Mouse (Mus musculus): ENCODE measurements around the gene Zfp672. TPM values are rescaled to one million over a fixed set of nuclear protein-coding genes. Genes with fewer than 3 reads are reported as not detected.

Gene Zfp672
- polyA plus RNA-seq, 1 experiment, result 39.4 TPM

- TF ChIP-seq POLR2A (IDR thresholded peaks at IDR 0.05; ENCODE audit: borderline replicate concordance, control insufficient read depth, low read depth, low read length) (no peak), CTCF (IDR thresholded peaks at IDR 0.05; ENCODE audit: control insufficient read depth, insufficient read depth, low read length) (no peak)
- no peaks in the 10 kb centered on the region; the same call in 1 of the 2 replicates for H3K4me1 ChIP-seq (ENCODE audit: control insufficient read depth, insufficient read depth, low read length)
- H3K27ac ChIP-seq (ENCODE audit: control insufficient read depth, insufficient read depth, low read depth, low read length, poor library complexity), result no peak overlapping the region
- 82% methylated on average over 4 of the region's 4 CpGs for WGBS
- H3K4me3 ChIP-seq (replicated peaks; ENCODE audit: control insufficient read depth, low read depth, low read length), result no peak overlapping the region
Observed at GRCm38 (mm10) chr11:58346745-58347144, 16.6 kb upstream of the Zfp672 start.

DNA sequence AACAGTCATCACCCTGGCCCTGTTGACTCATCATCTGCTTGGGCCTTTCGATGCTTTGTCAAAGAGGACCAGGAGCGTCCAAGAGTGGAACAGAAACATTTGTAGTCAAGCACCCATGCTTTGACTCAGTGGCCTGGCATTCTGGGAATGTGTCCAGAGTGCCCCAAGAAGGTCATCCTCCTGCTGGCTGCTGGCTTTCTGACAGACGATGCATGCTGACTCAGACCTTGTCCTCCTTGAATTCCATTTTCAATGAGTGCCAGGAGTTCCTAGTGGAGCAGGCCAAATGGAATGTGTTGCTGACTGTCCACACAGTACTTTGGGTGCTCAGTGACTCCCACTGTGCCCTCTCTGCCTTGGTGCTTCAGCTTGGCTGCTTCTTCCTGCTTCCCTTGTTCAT lies 4.6 kb upstream of the Zfp672 start:
- WGBS, result 91% methylated on average over 3 of the region's 3 CpGs
- Histone ChIP-seq H3K27ac (ENCODE audit: control insufficient read depth, insufficient read depth, low read depth, low read length, poor library complexity) (no peak overlapping the region), H3K4me1 (ENCODE audit: control insufficient read depth, insufficient read depth, low read length) (peaks cover 3% of the 10 kb centered on the region), H3K4me3 (replicated peaks; ENCODE audit: control insufficient read depth, low read depth, low read length) (no peak overlapping the region)
- TF ChIP-seq POLR2A (IDR thresholded peaks at IDR 0.05; ENCODE audit: borderline replicate concordance, control insufficient read depth, low read depth, low read length) (no peak), CTCF (IDR thresholded peaks at IDR 0.05; ENCODE audit: control insufficient read depth, insufficient read depth, low read length) (no peak)

DNA sequence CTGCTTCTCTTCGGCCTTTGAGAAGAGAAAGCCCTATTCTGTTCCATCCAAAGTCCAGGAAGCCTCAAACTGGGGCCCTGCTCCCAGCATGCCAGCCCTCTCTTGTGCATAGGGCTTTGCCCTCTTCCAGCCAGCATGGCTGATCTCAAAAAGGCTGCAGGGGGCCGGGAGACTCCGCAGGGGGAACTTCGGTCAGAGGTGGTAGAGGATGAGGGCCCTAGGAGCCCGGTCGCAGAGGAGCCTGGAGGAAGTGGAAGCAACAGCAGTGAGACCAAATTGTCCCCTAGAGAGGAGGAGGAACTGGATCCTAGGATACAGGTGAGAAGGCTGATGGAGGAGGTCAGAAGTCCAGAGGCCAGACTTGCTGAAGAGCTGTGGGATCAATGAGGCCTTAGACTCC lies 1.4 kb upstream of the Zfp672 start:
- H3K4me1 ChIP-seq (ENCODE audit: control insufficient read depth, insufficient read depth, low read length), result peaks cover 4% of the 10 kb centered on the region
- TF ChIP-seq CTCF (IDR thresholded peaks at IDR 0.05; ENCODE audit: control insufficient read depth, insufficient read depth, low read length), result no peak
- TF ChIP-seq POLR2A (IDR thresholded peaks at IDR 0.05; ENCODE audit: borderline replicate concordance, control insufficient read depth, low read depth, low read length), result no peak
- 81% methylated on average over 6 of the region's 6 CpGs for WGBS
- peak overlapping the region; percentile 39 for H3K4me3 ChIP-seq (replicated peaks; ENCODE audit: control insufficient read depth, low read depth, low read length)
- H3K27ac ChIP-seq (ENCODE audit: control insufficient read depth, insufficient read depth, low read depth, low read length, poor library complexity), result no peak overlapping the region

- H3K4me1 ChIP-seq (ENCODE audit: control insufficient read depth, insufficient read depth, low read length), result peaks cover 4% of the 10 kb centered on the region
- H3K27ac ChIP-seq (ENCODE audit: control insufficient read depth, insufficient read depth, low read depth, low read length, poor library complexity), result peak overlapping the region; percentile 63
- no peak for TF ChIP-seq CTCF (IDR thresholded peaks at IDR 0.05; ENCODE audit: control insufficient read depth, insufficient read depth, low read length)
- no peak for TF ChIP-seq POLR2A (IDR thresholded peaks at IDR 0.05; ENCODE audit: borderline replicate concordance, control insufficient read depth, low read depth, low read length)
- 22% methylated on average over 10 of the region's 10 CpGs for WGBS
- peak overlapping the region; percentile 79 for H3K4me3 ChIP-seq (replicated peaks; ENCODE audit: control insufficient read depth, low read depth, low read length)
Observed at GRCm38 (mm10) chr11:58331149-58331495, 983 bp upstream of the Zfp672 start.

GRCm38 (mm10) chr11:58329906-58330275 lies 248 bp downstream of the Zfp672 start:
- peak overlapping the region; percentile 79 for H3K4me3 ChIP-seq (replicated peaks; ENCODE audit: control insufficient read depth, low read depth, low read length)
- peaks cover 4% of the 10 kb centered on the region for H3K4me1 ChIP-seq (ENCODE audit: control insufficient read depth, insufficient read depth, low read length)
- WGBS, result under 1% methylated on average over 21 of the region's 21 CpGs
- peak overlapping the region; percentile 63 for H3K27ac ChIP-seq (ENCODE audit: control insufficient read depth, insufficient read depth, low read depth, low read length, poor library complexity)
- no peak for TF ChIP-seq POLR2A (IDR thresholded peaks at IDR 0.05; ENCODE audit: borderline replicate concordance, control insufficient read depth, low read depth, low read length)
- TF ChIP-seq CTCF (IDR thresholded peaks at IDR 0.05; ENCODE audit: control insufficient read depth, insufficient read depth, low read length), result no peak

GRCm38 (mm10) chr11:58326781-58327180 lies 3.4 kb downstream of the Zfp672 start:
- TF ChIP-seq CTCF (IDR thresholded peaks at IDR 0.05; ENCODE audit: control insufficient read depth, insufficient read depth, low read length) (no peak), POLR2A (IDR thresholded peaks at IDR 0.05; ENCODE audit: borderline replicate concordance, control insufficient read depth, low read depth, low read length) (no peak)
- no peak overlapping the region for H3K4me3 ChIP-seq (replicated peaks; ENCODE audit: control insufficient read depth, low read depth, low read length)
- 93% methylated on average over 3 of the region's 3 CpGs for WGBS
- H3K4me1 ChIP-seq (ENCODE audit: control insufficient read depth, insufficient read depth, low read length), result peaks cover 5% of the 10 kb centered on the region
- no peak overlapping the region for H3K27ac ChIP-seq (ENCODE audit: control insufficient read depth, insufficient read depth, low read depth, low read length, poor library complexity)

GRCm38 (mm10) chr11:58324614-58325229 lies 5.4 kb downstream of the Zfp672 start:
- Histone ChIP-seq H3K27ac (ENCODE audit: control insufficient read depth, insufficient read depth, low read depth, low read length, poor library complexity) (no peak overlapping the region), H3K4me1 (ENCODE audit: control insufficient read depth, insufficient read depth, low read length) (peaks cover 3% of the 10 kb centered on the region; the same call in 1 of the 2 replicates)

DNA sequence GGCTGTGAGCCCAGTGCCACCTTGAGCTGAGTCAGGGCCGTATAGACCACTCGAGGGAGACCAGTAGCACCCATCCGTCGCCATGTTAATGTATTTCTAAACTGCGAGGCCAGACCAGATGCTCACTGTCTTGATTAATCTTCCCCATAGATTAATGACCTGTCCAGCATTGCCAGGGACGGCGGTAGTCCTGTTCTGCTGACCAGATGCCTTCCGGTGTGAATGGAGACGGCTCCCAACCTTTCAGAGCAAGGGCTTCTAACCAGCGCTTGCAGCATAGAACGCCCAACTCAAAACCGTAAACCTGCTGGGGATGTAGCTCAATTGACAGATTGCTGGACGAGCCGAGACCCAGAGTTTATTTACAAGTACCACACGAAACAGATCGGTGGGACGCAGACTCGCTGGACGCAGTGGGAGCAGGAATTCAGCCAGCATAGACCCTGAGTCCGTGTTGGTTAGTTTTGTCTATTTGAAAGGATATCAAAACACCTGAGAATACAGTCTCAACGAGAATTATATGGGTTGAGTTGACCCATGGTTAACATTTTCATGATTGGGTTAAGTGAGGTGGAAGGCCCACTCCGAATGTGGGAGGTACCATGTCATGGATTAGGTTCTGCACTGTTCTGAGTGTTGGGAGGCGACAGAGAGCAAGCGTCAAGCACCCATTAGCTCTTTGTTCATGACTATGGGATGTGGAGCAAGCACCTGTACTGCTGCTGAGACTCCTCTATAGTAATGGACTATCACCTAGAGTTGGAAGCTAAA lies 6.4 kb downstream of the Zfp672 start:
- peak overlapping the region; percentile 73 for H3K4me3 ChIP-seq (replicated peaks; ENCODE audit: control insufficient read depth, low read depth, low read length)
- peaks cover 2% of the 10 kb centered on the region; the same call in 1 of the 2 replicates for H3K4me1 ChIP-seq (ENCODE audit: control insufficient read depth, insufficient read depth, low read length)
- H3K27ac ChIP-seq (ENCODE audit: control insufficient read depth, insufficient read depth, low read depth, low read length, poor library complexity), result peak overlapping the region; percentile 30
- WGBS, result 12% methylated on average over 24 of the region's 24 CpGs
- TF ChIP-seq CTCF (IDR thresholded peaks at IDR 0.05; ENCODE audit: control insufficient read depth, insufficient read depth, low read length), result no peak
- no peak for TF ChIP-seq POLR2A (IDR thresholded peaks at IDR 0.05; ENCODE audit: borderline replicate concordance, control insufficient read depth, low read depth, low read length)

More at GRCm38 (mm10) chr11:58324614-58325229, 5.4 kb downstream of the Zfp672 start:
- TF ChIP-seq POLR2A (IDR thresholded peaks at IDR 0.05; ENCODE audit: borderline replicate concordance, control insufficient read depth, low read depth, low read length), result no peak
- no peak for TF ChIP-seq CTCF (IDR thresholded peaks at IDR 0.05; ENCODE audit: control insufficient read depth, insufficient read depth, low read length)
- H3K4me3 ChIP-seq (replicated peaks; ENCODE audit: control insufficient read depth, low read depth, low read length), result no peak overlapping the region
- WGBS, result 70% methylated on average over 3 of the region's 3 CpGs
